Mouse (Mus musculus) left cerebral cortex, adult 18-20 months (tissue): Measurements from ENCODE around the gene Kank1. TPM values are rescaled to one million over a fixed set of nuclear protein-coding genes. Genes with fewer than 3 reads are reported as not detected.

Experiments used
- DNase-seq, 2 experiments: peaks; one replicate each; pipeline ENCODE4 v3.0.0; 2021 to 2022; ENCODE audit warnings: low spot score in 2 of 2, mixed read lengths in 1 of 2
- total RNA-seq, 2 experiments: library from RNA; stranded (reverse); gene quantifications; 2 replicates each; pipeline ENCODE4 v1.2.3; 2021

Gene Kank1
- total RNA-seq, 2 experiments from 2014 or later: 13.4 to 13.6 TPM

DNA sequence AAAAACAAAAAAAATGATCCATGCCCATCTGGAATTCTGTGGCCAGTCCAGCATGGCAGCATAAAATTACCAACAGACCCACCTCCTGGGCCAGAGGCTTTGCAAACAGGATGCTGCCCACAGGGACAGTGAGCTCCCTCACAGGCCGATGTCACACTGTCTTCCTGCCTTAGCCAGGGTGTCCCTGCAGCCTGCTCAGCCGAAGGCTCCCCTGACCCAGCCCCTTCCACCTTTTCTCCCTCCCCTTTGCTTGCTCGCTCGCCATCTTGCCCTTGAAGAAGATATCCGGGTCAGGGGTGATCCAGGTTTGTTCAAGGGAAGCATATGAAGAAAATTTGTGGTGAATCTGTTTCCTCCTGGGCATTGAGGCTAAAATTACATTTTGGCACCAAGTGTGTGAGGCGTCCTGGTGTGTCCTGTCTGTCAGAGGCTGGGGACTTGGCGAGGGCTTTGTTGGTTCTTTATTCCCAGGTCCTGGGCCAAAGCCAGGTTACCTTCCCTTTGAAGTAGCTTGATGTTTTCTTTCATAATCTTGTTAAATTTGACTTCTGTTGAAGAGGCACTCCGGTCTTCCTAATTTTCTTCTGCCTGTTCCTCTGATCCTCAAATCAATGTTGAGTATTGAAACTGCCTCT, 121.8 kb downstream of the Kank1 start:
- no peak for DNase-seq

GRCm38 (mm10) chr19:25360571-25361029, 123.8 kb downstream of the Kank1 start:
- no peak for DNase-seq

DNA sequence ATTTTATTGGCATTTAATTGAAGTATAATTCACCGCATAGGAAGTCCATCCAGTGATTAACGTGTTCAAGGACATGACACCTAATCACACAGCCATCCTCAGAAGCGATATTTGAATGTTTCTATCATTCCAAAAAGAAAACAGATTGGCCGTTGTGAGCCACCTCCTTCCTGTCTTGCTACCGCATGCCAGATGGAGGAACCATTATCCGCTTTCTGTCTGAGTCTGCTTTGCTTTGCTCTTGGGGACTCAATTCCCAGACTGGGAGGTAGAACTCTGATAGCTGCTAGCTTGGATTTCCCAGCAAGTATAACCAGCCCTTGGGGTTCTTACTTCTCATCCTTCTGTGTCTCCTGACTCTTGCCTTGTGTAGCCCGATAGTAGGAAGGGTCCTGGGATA, 125.2 kb downstream of the Kank1 start:
- no peak for DNase-seq

DNA sequence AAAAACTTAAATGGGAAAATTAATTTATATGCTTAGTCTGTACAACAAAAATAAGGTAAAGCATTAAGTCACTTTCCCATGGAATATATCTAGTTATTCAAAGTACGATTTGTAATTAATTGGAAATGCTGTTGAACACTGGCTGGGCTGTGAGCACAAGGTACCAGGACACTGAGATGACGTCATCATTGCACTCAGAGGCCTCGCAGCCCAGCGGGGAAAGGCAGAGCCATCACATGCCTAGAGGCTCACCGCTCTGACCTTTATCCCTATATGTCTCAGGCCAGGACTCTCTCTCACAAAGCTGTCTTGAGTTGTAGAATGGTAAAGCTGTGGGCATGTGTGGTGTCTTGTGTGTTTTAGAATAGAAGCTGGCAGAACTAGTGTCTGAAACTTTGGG, 128.9 kb downstream of the Kank1 start:
- DNase-seq: no peak

- DNase-seq: no peak
Measured at GRCm38 (mm10) chr19:25366620-25367019, 129.8 kb downstream of the Kank1 start.

- no peak for DNase-seq
Measured at GRCm38 (mm10) chr19:25370428-25370827, 133.7 kb downstream of the Kank1 start.

DNA sequence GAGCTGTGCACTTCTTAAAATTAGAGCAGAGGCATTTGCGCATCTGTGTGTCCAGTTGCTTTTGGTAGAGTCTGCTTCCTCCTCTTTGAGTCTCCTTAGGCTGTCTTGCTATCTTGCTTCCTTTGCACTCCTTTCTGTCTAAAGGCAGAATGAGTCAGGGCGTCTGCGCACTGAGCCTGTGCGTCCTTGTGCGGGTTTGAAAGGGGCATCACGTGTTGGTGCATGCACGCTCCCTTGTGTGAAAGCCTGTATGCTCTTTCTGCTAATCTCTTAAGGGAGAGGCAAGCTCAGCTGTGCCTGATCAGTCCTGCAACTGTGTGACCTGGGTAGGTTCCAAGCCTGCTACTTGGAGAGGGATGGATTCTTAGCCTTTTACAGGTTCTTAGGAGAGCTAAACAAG, 136.0 kb downstream of the Kank1 start:
- no peak for DNase-seq

- DNase-seq: no peak
Measured at GRCm38 (mm10) chr19:25373594-25373993, 136.8 kb downstream of the Kank1 start.

DNA sequence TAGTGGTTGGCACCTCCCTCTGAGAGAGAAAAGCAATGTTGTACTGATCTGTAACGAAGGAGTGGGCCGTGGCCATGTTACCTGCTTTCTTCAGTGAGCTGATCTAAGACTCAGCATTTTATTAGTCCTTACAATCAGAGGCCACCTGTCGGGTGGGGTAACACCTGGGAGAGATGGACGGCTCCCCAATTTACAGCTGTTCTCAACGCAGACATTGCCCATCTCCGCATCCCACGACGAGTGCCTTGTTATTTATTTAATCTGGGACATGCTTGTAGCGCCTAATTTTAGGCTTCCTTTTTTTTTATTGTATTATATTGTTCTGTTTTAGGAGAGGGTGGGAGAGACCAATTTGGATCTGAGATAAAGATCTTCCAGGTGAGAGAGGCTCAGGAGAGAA, 137.4 kb downstream of the Kank1 start:
- no peak for DNase-seq

DNA sequence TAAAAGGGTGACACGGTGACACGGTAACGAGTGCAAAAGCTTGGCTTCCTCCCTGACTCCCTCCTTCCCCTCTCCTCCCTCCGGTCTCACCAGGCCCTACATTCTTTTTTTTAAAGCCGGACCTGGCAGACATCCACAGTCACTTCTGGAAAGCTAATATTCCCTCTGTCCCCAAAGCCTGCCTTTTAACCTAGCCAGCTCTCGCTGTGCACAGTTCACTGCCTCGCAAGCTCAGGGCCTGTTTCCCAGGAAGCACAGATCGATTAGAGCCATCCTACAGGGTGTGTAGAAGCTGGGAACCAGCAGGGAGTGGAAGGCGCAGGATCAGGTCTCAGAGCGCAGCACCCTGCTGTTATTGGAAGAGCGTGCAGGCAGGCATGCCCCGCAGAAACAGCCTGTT, 138.2 kb downstream of the Kank1 start:
- DNase-seq: no peak

GRCm38 (mm10) chr19:25376871-25377270, 140.1 kb downstream of the Kank1 start:
- DNase-seq: no peak

DNA sequence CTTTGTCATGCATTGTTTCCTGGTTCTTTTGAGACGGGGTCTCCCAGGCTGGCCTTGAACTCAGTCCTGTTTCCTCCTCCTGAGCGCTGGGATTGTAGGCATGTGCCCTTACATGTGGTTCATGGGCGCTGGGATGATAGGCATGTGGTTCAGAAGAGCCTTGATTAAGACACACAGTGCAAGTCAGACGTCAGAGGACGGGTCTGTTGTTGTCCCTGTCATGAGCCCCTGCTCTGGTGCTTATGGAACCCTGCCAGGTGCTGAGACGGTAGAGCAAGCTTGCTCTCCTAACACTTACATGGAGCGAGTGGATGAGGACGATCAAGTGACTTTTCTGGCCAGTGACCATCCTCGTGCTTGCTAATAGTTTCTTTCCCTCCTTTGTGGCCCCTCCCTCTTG, 143.9 kb downstream of the Kank1 start:
- no peak for DNase-seq

GRCm38 (mm10) chr19:25381972-25382371, 145.2 kb downstream of the Kank1 start:
- no peak for DNase-seq

GRCm38 (mm10) chr19:25382494-25382893, 145.7 kb downstream of the Kank1 start:
- no peak for DNase-seq

DNA sequence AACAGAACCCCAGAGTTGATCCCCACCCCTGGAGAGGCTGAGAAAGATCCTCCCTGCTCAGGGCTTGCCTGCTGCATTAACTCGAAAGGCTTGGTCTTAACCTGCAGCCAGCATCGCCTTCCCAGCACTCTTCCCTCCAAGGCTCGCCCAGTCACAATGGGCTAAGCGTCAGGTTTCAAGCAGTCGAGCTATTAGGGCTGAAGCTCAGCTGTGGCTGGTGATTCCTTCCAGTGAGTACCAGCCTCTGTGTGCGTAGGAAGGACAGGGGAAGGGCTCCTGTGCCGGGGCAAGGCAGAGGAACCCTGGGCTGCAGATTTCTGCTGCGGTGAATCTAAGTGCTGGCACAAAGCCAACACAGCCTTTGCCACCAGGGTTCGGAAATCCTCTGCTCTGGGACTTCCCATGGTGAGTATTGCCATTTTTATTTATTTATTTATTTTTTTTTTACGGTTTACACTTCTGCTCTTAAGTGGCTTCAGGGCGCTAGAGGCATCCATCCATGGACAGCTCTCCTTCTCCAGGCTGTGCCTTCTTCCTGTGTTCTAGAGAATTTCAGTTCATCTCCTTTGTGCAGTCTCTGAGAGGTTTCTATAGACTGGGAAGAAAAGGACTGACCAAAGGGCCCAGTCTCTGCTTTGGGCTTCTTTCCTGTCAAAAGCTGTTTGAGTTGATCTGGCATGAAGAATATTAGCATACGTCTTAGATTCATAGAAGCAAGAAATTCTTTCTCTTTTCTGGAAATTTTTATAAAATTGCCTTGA, 146.8 kb downstream of the Kank1 start:
- DNase-seq: no peak

GRCm38 (mm10) chr19:25385981-25386380, 149.2 kb downstream of the Kank1 start:
- no peak for DNase-seq

DNA sequence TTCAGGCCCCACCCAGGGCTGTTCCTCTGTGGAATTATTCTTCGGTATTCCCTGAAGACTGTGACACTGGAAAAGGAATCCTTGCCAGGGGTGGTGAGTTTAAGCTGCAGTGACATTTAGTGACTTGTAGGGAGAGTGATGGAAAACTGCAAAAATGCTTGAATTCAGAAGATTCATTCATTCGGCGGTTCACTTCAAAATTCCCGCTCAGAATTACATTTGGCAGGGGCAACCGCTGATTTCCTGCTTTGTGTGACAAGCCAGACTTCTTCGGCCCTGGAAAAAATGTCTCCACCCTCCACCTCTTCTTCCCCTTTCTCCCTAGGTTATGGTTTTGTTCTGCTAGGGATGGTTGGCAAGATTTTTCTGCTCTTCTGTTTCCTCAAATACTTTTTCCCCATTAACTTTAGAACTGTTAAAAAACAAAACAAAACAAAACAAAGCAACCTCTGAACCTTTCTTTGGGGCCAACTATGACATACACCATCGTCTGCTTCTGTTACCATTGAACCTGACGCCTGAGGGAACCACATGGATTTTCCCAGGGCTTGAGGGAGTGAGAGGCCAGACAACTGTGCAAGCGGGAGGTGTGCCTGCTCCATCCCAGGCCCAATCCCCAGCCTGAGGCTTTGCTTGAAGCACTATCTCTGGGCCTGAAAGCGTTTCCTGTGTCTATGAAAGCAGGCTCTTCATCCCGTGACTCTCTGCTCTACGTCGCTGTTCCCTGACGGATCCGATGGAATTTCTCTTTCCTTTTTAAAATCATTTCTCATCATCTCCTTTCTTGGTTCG, 150.1 kb downstream of the Kank1 start:
- no peak for DNase-seq

GRCm38 (mm10) chr19:25387902-25388301, 151.1 kb downstream of the Kank1 start:
- no peak for DNase-seq

GRCm38 (mm10) chr19:25392135-25392534, 155.4 kb downstream of the Kank1 start:
- DNase-seq: no peak

DNA sequence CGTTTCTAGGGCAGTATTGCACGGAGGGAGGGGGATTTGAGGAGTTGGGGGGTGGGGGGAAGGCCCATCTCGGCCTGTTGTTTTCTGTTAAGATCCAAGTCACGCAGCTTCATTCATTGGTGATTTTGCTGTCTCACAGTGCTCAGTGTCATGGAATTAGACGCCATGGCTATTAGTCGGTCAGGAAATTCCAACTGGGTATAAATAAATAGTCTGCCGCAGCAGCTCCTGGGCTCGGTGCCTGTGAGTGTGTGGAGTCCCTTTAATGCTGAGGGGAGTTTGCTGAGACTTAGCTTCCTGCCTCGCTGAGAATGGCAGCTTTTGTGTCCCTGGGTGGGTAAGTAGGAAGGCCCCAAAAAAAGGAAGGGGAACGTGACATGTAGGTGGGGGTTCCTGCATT, 158.3 kb downstream of the Kank1 start:
- no peak for DNase-seq

GRCm38 (mm10) chr19:25396709-25397266, 160.0 kb downstream of the Kank1 start:
- DNase-seq: no peak
